In the genomic region with DNA sequence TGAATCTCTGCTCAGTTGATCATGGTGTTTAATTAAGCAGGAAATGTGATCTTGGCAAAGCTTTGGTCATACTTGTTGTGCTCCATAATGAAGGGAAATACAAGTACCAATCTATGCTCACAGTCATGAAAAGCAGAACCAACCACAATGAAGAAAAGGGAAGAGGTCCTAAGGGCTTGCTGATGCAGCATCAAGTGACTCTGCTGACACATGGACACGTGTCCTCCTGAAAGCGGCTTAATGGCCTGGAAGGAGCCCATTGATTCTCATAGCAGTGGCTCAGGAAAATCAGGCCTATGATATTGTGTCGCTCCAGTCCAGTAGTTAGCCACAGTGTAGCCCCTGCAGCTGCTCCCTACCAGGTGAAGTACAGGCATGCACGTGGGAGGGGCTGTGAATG, we compare ENCODE assay signal across 24 mouse cellular contexts.
A peak's percentile ranks its signal among the peaks of the same experiment; 100 is the strongest.
DNase-seq lines count a peak whose midpoint lies in the region; ATAC-seq and TF ChIP-seq lines count a peak whose summit lies in the region.
"Had no signal": no experiment of that assay in that cellular context is flagged by ENCODE, and none has a peak within 500 bp of the region (broad histone marks: within the 10 kb centered on the region; RNA-seq: fewer than 3 reads in every experiment).

No protein-coding gene starts in this region.

- H3K79me2 ChIP-seq in macrophage (ENCODE audit: inconsistent target): no peaks in the 10 kb centered on the region; the same call in 1 of the 2 replicates

- no peaks in the 10 kb centered on the region for H3K4me1 ChIP-seq in liver, postnatal 0 days (ENCODE audit: insufficient read depth)
- H3K4me1 ChIP-seq in liver, embryonic 11.5 days (replicated peaks; ENCODE audit: control insufficient read depth, insufficient read depth, low read length): no peaks in the 10 kb centered on the region
- H3K4me1 ChIP-seq: embryonic facial prominence, embryonic 10.5 days; forebrain, embryonic 13.5 days; midbrain, embryonic 10.5 days; neural tube, embryonic 12.5 days had no signal

- no peak for DNase-seq in liver, postnatal 0 days
- DNase-seq in liver, embryonic 11.5 days (ENCODE audit: low spot score): no peak
- peak; percentile 9 for DNase-seq in brain, embryonic 14.5 days (ENCODE audit: low read depth)
- DNase-seq in skeletal muscle tissue, adult 2 months (ENCODE audit: low read depth, low spot score): peak; percentile 24
- DNase-seq in layer of hippocampus, postnatal 36 days: no peak
- no peak for DNase-seq in embryo, embryonic 9.5 days (ENCODE audit: extremely low spot score)
- DNase-seq: adrenal gland, adult 8-10 months; cerebellum, adult 11-12 months; cerebellum, postnatal 25 days; gastrocnemius, postnatal 14 days; kidney, adult 8-10 months; kidney, postnatal 36 days; lung, adult 18-20 months; lung, postnatal 14 days; right cerebral cortex, postnatal 4 days; thymus, postnatal 14 days had no signal

- H3K36me3 ChIP-seq in liver, postnatal 0 days (replicated peaks; ENCODE audit: insufficient read depth, low read length): no peaks in the 10 kb centered on the region
- H3K36me3 ChIP-seq in liver, embryonic 11.5 days (ENCODE audit: control insufficient read depth, insufficient read depth, low read length): no peaks in the 10 kb centered on the region
- no peaks in the 10 kb centered on the region for H3K36me3 ChIP-seq in macrophage (ENCODE audit: inconsistent target)
- H3K36me3 ChIP-seq: embryonic facial prominence, embryonic 10.5 days; hindbrain, embryonic 12.5 days; midbrain, embryonic 10.5 days; neural tube, embryonic 12.5 days had no signal

- H3K9ac ChIP-seq in liver, postnatal 0 days (replicated peaks): no peak overlapping the region
- H3K9ac ChIP-seq in liver, embryonic 11.5 days (ENCODE audit: low read depth, low read length): no peak overlapping the region
- H3K9ac ChIP-seq: forebrain, embryonic 13.5 days; hindbrain, embryonic 12.5 days; neural tube, embryonic 12.5 days had no signal

- no peak overlapping the region for H3K27ac ChIP-seq in liver, postnatal 0 days (ENCODE audit: low read depth)
- H3K27ac ChIP-seq in liver, embryonic 11.5 days (ENCODE audit: low read depth, low read length): no peak overlapping the region
- H3K27ac ChIP-seq in macrophage: peak overlapping the region; percentile 97
- H3K27ac ChIP-seq: embryonic facial prominence, embryonic 10.5 days; forebrain, embryonic 13.5 days; hindbrain, embryonic 12.5 days; midbrain, embryonic 10.5 days; neural tube, embryonic 12.5 days had no signal

- H3K4me3 ChIP-seq in liver, postnatal 0 days (ENCODE audit: low read depth, low read length): no peak overlapping the region
- no peak overlapping the region for H3K4me3 ChIP-seq in liver, embryonic 11.5 days (ENCODE audit: low read depth, low read length)
- no peak overlapping the region for H3K4me3 ChIP-seq in macrophage (ENCODE audit: inconsistent target)
- H3K4me3 ChIP-seq: embryonic facial prominence, embryonic 10.5 days; forebrain, embryonic 13.5 days; hindbrain, embryonic 12.5 days; midbrain, embryonic 10.5 days; neural tube, embryonic 12.5 days had no signal

- TF ChIP-seq CTCF in liver, postnatal 0 days (IDR thresholded peaks at IDR 0.05; ENCODE audit: low read depth): no peak
- no peak for TF ChIP-seq CTCF in brain, embryonic 14.5 days (IDR thresholded peaks at IDR 0.05; ENCODE audit: borderline replicate concordance, extremely low read depth, insufficient read depth, insufficient read length)

- TF ChIP-seq EP300 in liver, postnatal 0 days (IDR thresholded peaks at IDR 0.05; ENCODE audit: low read depth): no peak

- WGBS in liver, postnatal 0 days (ENCODE audit: insufficient replicate concordance): 44% methylated on average over 4 of the region's 4 CpGs
- 51% methylated on average over 4 of the region's 4 CpGs for WGBS in liver, embryonic 11.5 days
- 21% methylated on average over 4 of the region's 4 CpGs for WGBS in macrophage (ENCODE audit: missing documents)

- H3K4me2 ChIP-seq in liver, postnatal 0 days (ENCODE audit: low read depth, low read length): no peak overlapping the region
- H3K4me2 ChIP-seq in liver, embryonic 11.5 days: no peak overlapping the region
- H3K4me2 ChIP-seq: forebrain, embryonic 13.5 days; hindbrain, embryonic 12.5 days; neural tube, embryonic 12.5 days had no signal

- no peaks in the 10 kb centered on the region for H3K27me3 ChIP-seq in liver, postnatal 0 days (ENCODE audit: insufficient read depth, low read length)
- no peaks in the 10 kb centered on the region for H3K27me3 ChIP-seq in liver, embryonic 11.5 days (replicated peaks; ENCODE audit: control insufficient read depth, insufficient read depth, low read length)
- H3K27me3 ChIP-seq: forebrain, embryonic 13.5 days; hindbrain, embryonic 12.5 days; neural tube, embryonic 12.5 days; Patski had no signal

- 0 out of 2 replicates have a peak, but pooled peaks have one; percentile 15 for ATAC-seq in liver, postnatal 0 days
- no peak for ATAC-seq in liver, embryonic 11.5 days (replicated peaks; ENCODE audit: low FRiP score)
- ATAC-seq: forebrain, embryonic 13.5 days; inflammation-experienced regulatory T-cells, adult 6 months; Patski had no signal

- no peak for TF ChIP-seq POLR2A in brain, embryonic 14.5 days (IDR thresholded peaks at IDR 0.05; ENCODE audit: borderline replicate concordance, extremely low read depth, insufficient read depth, insufficient read length, poor library complexity, severe bottlenecking)

- 0 out of 2 replicates have a peak, but pooled peaks cover 3% of the 10 kb centered on the region for H3K9me3 ChIP-seq in liver, postnatal 0 days (ENCODE audit: low read length)
- H3K9me3 ChIP-seq in liver, embryonic 11.5 days (ENCODE audit: control insufficient read depth, low read length): no peaks in the 10 kb centered on the region
- H3K9me3 ChIP-seq: embryonic facial prominence, embryonic 10.5 days; neural tube, embryonic 12.5 days had no signal

Comparison
In these comparisons a context has a peak if more than half of its experiments do, and no peak if none do; other contexts are left out.
1. DNase-seq: peak in brain, embryonic 14.5 days (single experiment) and skeletal muscle tissue, adult 2 months (single experiment); none in liver, postnatal 0 days (single experiment), liver, embryonic 11.5 days (single experiment), layer of hippocampus, postnatal 36 days (0 of 2) and embryo, embryonic 9.5 days (single experiment).